Mouse (Mus musculus): ENCODE results near the gene Dmrt1.

DNA sequence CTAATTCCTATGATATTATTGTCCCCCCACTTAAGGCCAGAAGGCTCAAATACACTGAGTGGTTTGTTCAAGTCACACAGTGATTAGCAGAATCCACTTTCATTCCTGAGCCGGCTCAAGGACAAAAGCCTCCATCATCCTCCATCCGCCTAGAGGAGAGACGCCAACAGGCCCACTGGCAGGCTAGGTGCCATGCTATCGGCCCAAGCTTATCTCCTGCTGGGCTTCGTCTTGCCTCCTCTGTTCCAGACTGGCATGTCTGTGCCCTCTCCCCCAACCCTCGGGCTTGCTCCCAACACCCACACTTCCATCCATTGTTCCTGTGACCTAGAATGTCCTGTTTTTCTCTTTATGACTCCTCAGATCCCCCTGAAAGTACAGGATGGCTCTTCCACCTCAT lies 8.0 kb upstream of the Dmrt1 start:
- TF ChIP-seq POLR2A (IDR thresholded peaks at IDR 0.05; ENCODE audit: control insufficient read depth, extremely low read depth, insufficient read depth, low read length, poor library complexity) (no peak), CTCF (IDR thresholded peaks at IDR 0.05; ENCODE audit: borderline replicate concordance, control insufficient read depth, extremely low read depth, insufficient read depth, low read length, poor library complexity) (no peak)
